Mouse (Mus musculus) heart, embryonic 14.5 days (tissue): ENCODE results near the gene Ppm1m. TPM values are rescaled to one million over a fixed set of nuclear protein-coding genes. Genes with fewer than 3 reads are reported as not detected.
A peak's percentile ranks its signal among the peaks of the same experiment; 100 is the strongest.

Experiments
- ATAC-seq: fragments of 200-750 bp; cut with Nextera tagmentation; 2 replicates; pipeline ENCODE4 v1.8.0; 2017; ENCODE audit warnings: low read depth, moderate TSS enrichment; ENCODE audit not compliant: insufficient number of reproducible peaks, insufficient read depth, low FRiP score
- H3K27ac ChIP-seq, 2 experiments: fragments of 200-500 bp in 1 of 2; fragments of 300-500 bp in 1 of 2; sonication (generic) in 1 of 2; replicated peaks in 1 of 2; 2 replicates each; pipeline ENCODE4 v1.5.1; 2012 to 2014; ENCODE audit warnings: low read depth in 2 of 2, low read length in 2 of 2, control low read depth in 1 of 2, mild to moderate bottlenecking in 1 of 2, mixed read lengths in 1 of 2; ENCODE audit not compliant: control insufficient read depth in 1 of 2, insufficient read depth in 1 of 2
- H3K27me3 ChIP-seq: fragments of 300-500 bp; sonication (generic); 2 replicates; pipeline ENCODE4 v1.6.1; 2014; ENCODE audit warnings: mild to moderate bottlenecking, low read length, control low read depth; ENCODE audit not compliant: control insufficient read depth, insufficient read depth
- H3K36me3 ChIP-seq: fragments of 300-500 bp; sonication (generic); 2 replicates; pipeline ENCODE4 v1.6.1; 2014; ENCODE audit warnings: mild to moderate bottlenecking, control low read depth, low read length, mixed read lengths; ENCODE audit not compliant: control insufficient read depth, insufficient read depth
- H3K4me1 ChIP-seq, 2 experiments: fragments of 200-500 bp in 1 of 2; fragments of 300-500 bp in 1 of 2; sonication (generic) in 1 of 2; 2 replicates each; pipeline ENCODE4 v1.6.1; 2012 to 2014; ENCODE audit warnings: low read length in 2 of 2, control low read depth in 1 of 2, mixed read lengths in 1 of 2; ENCODE audit not compliant: control insufficient read depth in 2 of 2, insufficient read depth in 2 of 2
- H3K4me2 ChIP-seq: fragments of 300-500 bp; sonication (generic); 2 replicates; pipeline ENCODE4 v1.6.1; 2014; ENCODE audit warnings: mild to moderate bottlenecking, low read length
- H3K4me3 ChIP-seq, 2 experiments: fragments of 200-500 bp in 1 of 2; fragments of 300-500 bp in 1 of 2; sonication (generic) in 1 of 2; 2 replicates each; pipeline ENCODE4 v1.5.1; 2012 to 2014; ENCODE audit warnings: low read length in 2 of 2, mild to moderate bottlenecking in 2 of 2, control low read depth in 1 of 2, low read depth in 1 of 2, moderate library complexity in 1 of 2; ENCODE audit not compliant: control insufficient read depth in 1 of 2, insufficient read depth in 1 of 2
- H3K9ac ChIP-seq: fragments of 300-500 bp; sonication (generic); 2 replicates; pipeline ENCODE4 v1.6.1; 2014; ENCODE audit warnings: mild to moderate bottlenecking, low read length
- H3K9me3 ChIP-seq: fragments of 300-500 bp; sonication (generic); 2 replicates; pipeline ENCODE4 v1.6.1; 2016; ENCODE audit warnings: low read length, control low read depth; ENCODE audit not compliant: control insufficient read depth
- WGBS: fragments of 180-500 bp; shearing (Covaris S2); extraction: QIAGEN DNeasy Blood & Tissue Kit; methylation state at CpG from one replicate; pipeline ENCODE4 v1.1.7; 2014; 5-methylcytosine and 5-hydroxymethylcytosine counted together
- polyA plus RNA-seq: library from polyadenylated mRNA; unstranded; fragments of >200 nt; fragmentation: Nextera tagmentation; extraction: Ambion mirVana; gene quantifications from 2 replicates; pipeline ENCODE4 v1.2.1, GENCODE M21; 2014

Ppm1m gene
- polyA plus RNA-seq, 1 experiment from 2014 or later = 19.4 TPM

DNA sequence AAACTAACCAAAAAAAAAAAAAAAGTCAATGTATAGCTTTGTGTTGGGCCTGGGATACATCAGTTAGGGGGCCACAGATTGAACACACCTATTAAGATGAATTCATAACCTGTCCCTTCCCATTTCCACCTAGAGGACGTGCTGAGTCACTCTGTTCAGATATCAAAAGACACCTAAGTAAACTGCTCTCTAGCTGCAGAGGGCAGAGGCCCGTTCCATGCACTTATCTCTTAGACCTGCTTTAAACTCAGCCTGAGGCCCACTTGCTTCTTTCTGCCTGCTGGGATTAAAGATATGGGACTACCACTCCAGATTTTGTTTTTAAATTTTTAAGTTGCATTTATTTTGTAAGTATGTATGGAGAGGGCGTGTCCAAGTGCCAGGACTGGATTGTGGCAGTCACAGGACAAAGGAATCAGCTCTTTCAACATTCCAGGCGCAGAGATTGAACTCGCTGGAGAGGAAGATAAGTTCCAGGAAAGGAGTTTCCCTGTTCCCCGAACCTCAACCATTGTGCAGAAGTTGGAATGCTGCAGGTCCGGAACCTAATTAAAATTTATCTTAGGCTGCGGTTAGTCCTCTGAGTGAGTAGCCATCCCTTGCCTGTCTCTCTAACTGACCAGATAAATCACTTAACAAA, 28.4 kb upstream of the Ppm1m start:
- H3K4me3 ChIP-seq = no peak overlapping the region
- WGBS = 15% methylated on average over 8 of the region's 8 CpGs
- no peaks in the 10 kb centered on the region for H3K9me3 ChIP-seq
- H3K9ac ChIP-seq = 0 out of 2 replicates have a peak overlapping the region, but pooled peaks have one; percentile 46
- ATAC-seq = no peak
- peaks cover 6 to 16% of the 10 kb centered on the region in 2 experiments for H3K4me1 ChIP-seq
- H3K36me3 ChIP-seq = peaks cover 7% of the 10 kb centered on the region; the same call in 1 of the 2 replicates
- peaks cover 3% of the 10 kb centered on the region; the same call in 1 of the 2 replicates for H3K27me3 ChIP-seq
- peak overlapping the region in 1 of 2 experiments; percentile 19; a peak in 2 of 4 replicates for H3K27ac ChIP-seq
- H3K4me2 ChIP-seq = 0 out of 2 replicates have a peak overlapping the region, but pooled peaks have one; percentile 8

DNA sequence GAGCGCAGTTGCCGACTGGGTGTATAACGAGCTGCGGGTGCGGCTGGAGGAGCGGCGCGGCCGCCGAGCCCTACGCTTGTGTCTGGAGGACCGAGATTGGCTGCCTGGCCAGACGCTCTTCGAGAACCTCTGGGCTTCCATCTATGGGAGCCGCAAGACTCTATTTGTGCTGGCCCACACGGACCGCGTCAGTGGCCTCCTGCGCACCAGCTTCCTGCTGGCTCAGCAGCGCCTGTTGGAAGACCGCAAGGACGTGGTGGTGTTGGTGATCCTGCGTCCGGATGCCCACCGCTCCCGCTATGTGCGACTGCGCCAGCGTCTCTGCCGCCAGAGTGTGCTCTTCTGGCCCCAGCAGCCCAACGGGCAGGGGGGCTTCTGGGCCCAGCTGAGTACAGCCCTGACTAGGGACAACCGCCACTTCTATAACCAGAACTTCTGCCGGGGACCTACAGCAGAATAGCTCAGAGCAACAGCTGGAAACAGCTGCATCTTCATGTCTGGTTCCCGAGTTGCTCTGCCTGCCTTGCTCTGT, 26.7 kb upstream of the Ppm1m start:
- Histone ChIP-seq H3K9ac (peak overlapping the region; percentile 61), H3K27ac (no peak overlapping the region), H3K36me3 (no peaks in the 10 kb centered on the region), H3K9me3 (no peaks in the 10 kb centered on the region), H3K4me2 (peak overlapping the region; percentile 79), H3K27me3 (peaks cover 3% of the 10 kb centered on the region; the same call in 1 of the 2 replicates), H3K4me1 (peaks cover 6 to 16% of the 10 kb centered on the region in 2 experiments), H3K4me3 (peak overlapping the region; percentile 41 to 42)
- whole genome bisulfite sequencing = 4% methylated on average over 34 of the region's 34 CpGs
- no peak for ATAC-seq

DNA sequence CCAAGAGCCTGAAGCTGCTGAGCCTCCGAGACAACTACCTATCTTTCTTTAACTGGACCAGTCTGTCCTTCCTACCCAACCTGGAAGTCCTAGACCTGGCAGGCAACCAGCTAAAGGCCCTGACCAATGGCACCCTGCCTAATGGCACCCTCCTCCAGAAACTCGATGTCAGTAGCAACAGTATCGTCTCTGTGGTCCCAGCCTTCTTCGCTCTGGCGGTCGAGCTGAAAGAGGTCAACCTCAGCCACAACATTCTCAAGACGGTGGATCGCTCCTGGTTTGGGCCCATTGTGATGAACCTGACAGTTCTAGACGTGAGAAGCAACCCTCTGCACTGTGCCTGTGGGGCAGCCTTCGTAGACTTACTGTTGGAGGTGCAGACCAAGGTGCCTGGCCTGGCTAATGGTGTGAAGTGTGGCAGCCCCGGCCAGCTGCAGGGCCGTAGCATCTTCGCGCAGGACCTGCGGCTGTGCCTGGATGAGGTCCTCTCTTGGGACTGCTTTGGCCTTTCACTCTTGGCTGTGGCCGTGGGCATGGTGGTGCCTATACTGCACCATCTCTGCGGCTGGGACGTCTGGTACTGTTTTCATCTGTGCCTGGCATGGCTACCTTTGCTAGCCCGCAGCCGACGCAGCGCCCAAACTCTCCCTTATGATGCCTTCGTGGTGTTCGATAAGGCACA, 26.1 kb upstream of the Ppm1m start:
- peak overlapping the region; percentile 79 for H3K4me2 ChIP-seq
- 53% methylated on average over 24 of the region's 24 CpGs for WGBS
- no peak for ATAC-seq
- peaks cover 6 to 16% of the 10 kb centered on the region in 2 experiments for H3K4me1 ChIP-seq
- no peaks in the 10 kb centered on the region for H3K9me3 ChIP-seq
- peak overlapping the region; percentile 61 for H3K9ac ChIP-seq
- no peaks in the 10 kb centered on the region for H3K36me3 ChIP-seq
- H3K4me3 ChIP-seq = peak overlapping the region; percentile 41 to 42
- H3K27ac ChIP-seq = no peak overlapping the region
- peaks cover 3% of the 10 kb centered on the region; the same call in 1 of the 2 replicates for H3K27me3 ChIP-seq

DNA sequence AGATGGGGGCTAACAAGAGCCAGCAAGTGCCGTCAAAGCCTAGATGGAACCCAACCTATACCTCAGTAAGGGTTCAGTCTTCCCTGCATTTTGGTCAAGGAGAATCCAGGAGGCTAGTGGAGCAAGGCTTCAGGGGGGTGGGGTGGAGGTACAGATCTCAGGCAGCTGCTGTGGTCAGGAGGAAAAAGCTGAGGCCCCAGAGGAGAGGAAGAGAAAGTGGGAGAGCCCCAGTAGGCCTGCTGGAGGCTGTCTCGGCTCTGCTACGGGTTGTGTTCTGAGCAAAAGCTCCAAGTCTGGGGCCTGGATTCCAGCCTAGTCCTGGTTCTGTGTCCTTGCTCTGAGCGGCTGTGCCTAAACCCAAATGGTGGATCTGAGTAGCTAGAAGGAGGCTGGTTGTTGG, 23.4 kb upstream of the Ppm1m start:
- H3K27me3 ChIP-seq = peaks cover 3% of the 10 kb centered on the region; the same call in 1 of the 2 replicates
- ATAC-seq = no peak
- H3K4me1 ChIP-seq = peaks cover 6 to 12% of the 10 kb centered on the region in 2 experiments; a peak in 3 of 4 replicates
- no peaks in the 10 kb centered on the region for H3K36me3 ChIP-seq
- H3K4me3 ChIP-seq = no peak overlapping the region
- WGBS = 83% methylated on average over 4 of the region's 4 CpGs
- H3K4me2 ChIP-seq = no peak overlapping the region
- no peaks in the 10 kb centered on the region for H3K9me3 ChIP-seq
- H3K27ac ChIP-seq = no peak overlapping the region
- H3K9ac ChIP-seq = no peak overlapping the region

DNA sequence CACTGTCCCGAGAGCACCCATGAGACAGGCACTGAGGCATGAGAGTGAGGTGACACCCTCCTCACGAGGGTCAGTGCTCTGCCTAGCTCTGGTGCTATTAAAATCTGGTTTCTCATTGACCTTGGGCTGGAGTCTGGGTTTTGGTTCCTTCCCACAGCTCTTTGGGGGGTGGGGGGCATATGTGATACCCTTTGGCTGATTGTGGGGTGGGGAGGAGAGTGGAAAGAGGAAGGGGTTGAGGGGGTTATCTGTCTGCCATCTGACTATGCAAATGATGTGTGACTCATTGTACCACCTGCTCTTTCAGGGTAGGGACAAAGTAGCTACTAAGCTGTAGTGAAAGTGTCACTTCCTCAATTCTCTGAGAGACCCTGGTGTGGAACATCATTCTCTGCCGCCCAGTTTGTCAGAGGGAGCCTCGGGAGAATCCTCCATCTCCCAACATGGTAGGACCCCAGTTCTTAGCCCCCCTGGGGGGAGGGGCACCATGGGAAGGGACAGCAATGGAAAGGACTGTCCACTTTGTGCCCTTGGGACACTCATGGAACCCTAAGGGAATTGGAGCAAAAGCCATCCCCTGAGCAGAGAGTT, 22.8 kb upstream of the Ppm1m start, which contains the start of gene Tlr9:
TSS of gene Tlr9 (plus strand) at position 338 of the 591 bp plus-strand sequence.
- Histone ChIP-seq H3K4me1 (peaks cover 5 to 7% of the 10 kb centered on the region in 2 experiments; a peak in 3 of 4 replicates), H3K36me3 (no peaks in the 10 kb centered on the region), H3K27ac (no peak within 1 kb of the TSS), H3K4me2 (no peak within 1 kb of the TSS), H3K4me3 (no peak within 1 kb of the TSS), H3K9ac (no peak within 1 kb of the TSS), H3K27me3 (peaks cover 3% of the 10 kb centered on the region; the same call in 1 of the 2 replicates), H3K9me3 (no peaks in the 10 kb centered on the region)
- ATAC-seq = no peak
- 69% methylated on average over 4 of the region's 4 CpGs for WGBS

DNA sequence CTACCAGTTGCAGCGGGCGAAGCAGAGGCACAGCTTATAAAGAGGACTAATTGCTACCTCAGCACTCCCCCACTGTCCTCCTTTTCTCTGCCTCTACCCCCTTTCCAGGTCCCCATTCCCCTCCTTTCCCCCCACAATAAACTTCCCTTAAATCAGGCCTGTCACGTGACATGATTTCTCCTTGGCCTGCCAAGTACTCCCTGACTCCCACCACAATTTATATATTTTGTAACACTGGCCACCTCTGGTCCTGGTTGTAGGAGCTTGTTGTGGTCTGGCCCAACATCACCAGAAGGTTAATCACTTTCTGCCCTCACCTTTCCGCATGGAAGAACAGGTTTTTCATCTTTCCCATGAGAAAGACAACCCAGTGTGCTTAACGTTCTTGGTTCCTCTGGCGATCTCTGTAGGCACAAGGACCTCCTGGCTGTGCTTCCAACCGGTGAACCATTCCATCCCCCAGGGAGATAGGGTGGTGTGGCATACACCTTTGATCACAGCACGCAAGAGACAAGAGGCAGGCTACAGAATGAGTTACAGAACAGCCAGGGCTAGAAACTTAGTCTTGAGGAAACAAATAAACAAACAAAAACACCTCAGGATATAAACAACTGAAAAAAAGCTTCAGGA, 21.5 kb upstream of the Ppm1m start:
- H3K9me3 ChIP-seq = no peaks in the 10 kb centered on the region
- H3K36me3 ChIP-seq = 0 out of 2 replicates have a peak, but pooled peaks cover 3% of the 10 kb centered on the region
- no peak for ATAC-seq
- no peak overlapping the region for H3K4me3 ChIP-seq
- WGBS = 64% methylated on average over 8 of the region's 8 CpGs
- no peak overlapping the region for H3K4me2 ChIP-seq
- H3K27ac ChIP-seq = no peak overlapping the region
- peaks cover 3% of the 10 kb centered on the region; the same call in 1 of the 2 replicates for H3K27me3 ChIP-seq
- H3K4me1 ChIP-seq = peaks cover 2 to 4% of the 10 kb centered on the region in 2 experiments; a peak in 2 of 4 replicates
- H3K9ac ChIP-seq = no peak overlapping the region

DNA sequence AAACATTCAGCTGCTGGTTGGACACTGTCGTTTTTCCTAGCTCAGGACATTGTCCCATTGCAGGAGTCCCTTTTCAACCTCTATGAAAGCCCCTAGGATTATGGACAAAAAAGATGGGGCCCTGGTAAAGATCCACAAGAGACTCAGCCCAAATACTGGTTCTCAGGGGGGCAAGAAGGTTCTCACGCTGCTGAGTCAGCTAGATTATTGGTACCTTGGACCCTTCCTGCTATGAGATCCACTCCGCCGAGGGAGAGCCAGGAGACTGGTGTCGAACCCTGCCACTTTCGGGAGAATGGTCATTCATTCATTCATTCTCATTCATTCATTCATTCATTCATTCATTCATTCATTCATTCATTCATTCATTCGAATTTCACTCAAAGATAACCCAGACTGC, 17.4 kb upstream of the Ppm1m start:
- peaks cover 32% of the 10 kb centered on the region for H3K36me3 ChIP-seq
- H3K9me3 ChIP-seq = no peaks in the 10 kb centered on the region
- no peak overlapping the region for H3K4me2 ChIP-seq
- no peak overlapping the region for H3K9ac ChIP-seq
- 84% methylated on average over 7 of the region's 7 CpGs for WGBS
- H3K27me3 ChIP-seq = no peaks in the 10 kb centered on the region
- H3K4me1 ChIP-seq = peaks cover 2 to 4% of the 10 kb centered on the region in 2 experiments; a peak in 1 of 4 replicates
- H3K4me3 ChIP-seq = no peak overlapping the region
- no peak overlapping the region for H3K27ac ChIP-seq
- no peak for ATAC-seq
